Mouse (Mus musculus) left cerebral cortex, postnatal 4 days (tissue): ENCODE results near the gene Sgsm2. TPM values are rescaled to one million over a fixed set of nuclear protein-coding genes. Genes with fewer than 3 reads are reported as not detected.
"Not testable (repeated sequence)": the region's sequence is repeated elsewhere in the genome, so short reads cannot be mapped to it uniquely, and the experiment has no call there.

Experiments used
- DNase-seq: peaks from one replicate; pipeline ENCODE4 v3.0.0-alpha.2; 2022
- intact Hi-C: fragments of 180-260 bp; cut with DNase I; formaldehyde crosslinking; loops from one replicate; pipeline ENCODE4 v1.15.1; 2025
- total RNA-seq, 2 experiments: library from RNA; stranded (reverse); gene quantifications; 2 replicates each; pipeline ENCODE4 v1.2.3; 2021

Gene Sgsm2
- total RNA-seq, 2 experiments from 2014 or later, result 65.3 to 72.8 TPM

- intact Hi-C loops, result no loop called here
These were observed 66.4 kb downstream of the Sgsm2 start, which contains the start of gene Mnt for GRCm38 (mm10) chr11:74830256-74831161. Gene Mnt, plus strand, starts transcription at chr11:74830920.

GRCm38 (mm10) chr11:74829812-74830211 is 67.0 kb downstream of the Sgsm2 start:
- peak; percentile 85 for DNase-seq
- intact Hi-C loops, result no loop called here

More at GRCm38 (mm10) chr11:74830256-74831161, 66.4 kb downstream of the Sgsm2 start, which contains the start of gene Mnt:
- peak; percentile 100 for DNase-seq

- intact Hi-C loops, result no loop called here
These were observed 67.8 kb downstream of the Sgsm2 start for GRCm38 (mm10) chr11:74828965-74829550.

GRCm38 (mm10) chr11:74828404-74828931 is 68.4 kb downstream of the Sgsm2 start:
- DNase-seq, result no peak
- intact Hi-C loops, result no loop called here

More at GRCm38 (mm10) chr11:74828965-74829550, 67.8 kb downstream of the Sgsm2 start:
- no peak for DNase-seq

- intact Hi-C loops, result no loop called here
- no peak for DNase-seq
These were observed 69.0 kb downstream of the Sgsm2 start for GRCm38 (mm10) chr11:74827791-74828403.

- intact Hi-C loops, result no loop called here
These were observed 70.2 kb downstream of the Sgsm2 start for GRCm38 (mm10) chr11:74826702-74827101.

GRCm38 (mm10) chr11:74826151-74826550 is 70.7 kb downstream of the Sgsm2 start:
- no peak for DNase-seq
- intact Hi-C loops, result no loop called here

More at GRCm38 (mm10) chr11:74826702-74827101, 70.2 kb downstream of the Sgsm2 start:
- no peak for DNase-seq

- intact Hi-C loops, result no loop called here
- no peak for DNase-seq
These were observed 74.0 kb downstream of the Sgsm2 start for GRCm38 (mm10) chr11:74822746-74823440.

GRCm38 (mm10) chr11:74821463-74821862 is 75.4 kb downstream of the Sgsm2 start:
- DNase-seq, result no peak
- intact Hi-C loops, result no loop called here

- DNase-seq, result no peak
These were observed 75.9 kb downstream of the Sgsm2 start for GRCm38 (mm10) chr11:74820921-74821320.

GRCm38 (mm10) chr11:74815795-74816194 is 81.1 kb downstream of the Sgsm2 start:
- no peak for DNase-seq
- intact Hi-C loops, result no loop called here

More at GRCm38 (mm10) chr11:74820921-74821320, 75.9 kb downstream of the Sgsm2 start:
- intact Hi-C loops, result no loop called here

GRCm38 (mm10) chr11:74811538-74811937 is 85.3 kb downstream of the Sgsm2 start:
- intact Hi-C loops, result no loop called here
- DNase-seq, result no peak

GRCm38 (mm10) chr11:74811027-74811426 is 85.8 kb downstream of the Sgsm2 start:
- DNase-seq, intact Hi-C loops: not testable (repeated sequence)

- intact Hi-C loops, result no loop called here
- no peak for DNase-seq
These were observed 86.7 kb downstream of the Sgsm2 start for GRCm38 (mm10) chr11:74810134-74810533.

GRCm38 (mm10) chr11:74808251-74808853 is 88.5 kb downstream of the Sgsm2 start:
- intact Hi-C loops, result no loop called here
- no peak for DNase-seq

- no peak for DNase-seq
- intact Hi-C loops, result no loop called here
These were observed 89.5 kb downstream of the Sgsm2 start for GRCm38 (mm10) chr11:74807246-74807882.

GRCm38 (mm10) chr11:74804081-74804627 is 92.7 kb downstream of the Sgsm2 start:
- no peak for DNase-seq
- intact Hi-C loops, result no loop called here

GRCm38 (mm10) chr11:74800658-74801057 is 96.2 kb downstream of the Sgsm2 start:
- intact Hi-C loops, result no loop called here
- DNase-seq, result no peak
